Mouse (Mus musculus) CH12F3 (cell line): ENCODE results near the gene Sacm1l.

Source experiments
- in situ Hi-C: fragments of 300-500 bp; cut with MboI; formaldehyde crosslinking; loops from 2 replicates; pipeline ENCODE4 v1.14.3; 2020; ENCODE audit warnings: low sequenced_read_pairs

Gene Sacm1l

DNA sequence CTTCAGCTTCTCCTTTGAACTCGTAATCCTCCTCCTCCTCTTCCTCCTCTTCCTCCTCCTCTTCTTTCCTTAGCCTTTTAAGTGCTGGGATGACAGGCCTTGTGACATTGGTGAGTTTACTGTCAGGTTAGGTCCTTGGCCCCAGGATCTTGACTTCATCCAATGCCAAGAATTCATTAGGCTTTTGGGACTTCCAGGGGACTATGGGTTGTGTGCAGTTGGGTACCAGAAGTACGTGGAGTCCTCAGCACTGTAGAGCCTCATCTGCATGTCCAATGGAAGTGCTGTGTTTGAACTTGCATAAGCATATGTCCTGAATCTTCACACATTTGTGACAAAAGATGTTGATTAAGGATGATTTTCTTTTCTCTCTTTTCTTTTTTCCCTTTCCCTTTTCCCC lies 20.6 kb upstream of the Sacm1l start:
- in situ Hi-C loops = no loop called here

DNA sequence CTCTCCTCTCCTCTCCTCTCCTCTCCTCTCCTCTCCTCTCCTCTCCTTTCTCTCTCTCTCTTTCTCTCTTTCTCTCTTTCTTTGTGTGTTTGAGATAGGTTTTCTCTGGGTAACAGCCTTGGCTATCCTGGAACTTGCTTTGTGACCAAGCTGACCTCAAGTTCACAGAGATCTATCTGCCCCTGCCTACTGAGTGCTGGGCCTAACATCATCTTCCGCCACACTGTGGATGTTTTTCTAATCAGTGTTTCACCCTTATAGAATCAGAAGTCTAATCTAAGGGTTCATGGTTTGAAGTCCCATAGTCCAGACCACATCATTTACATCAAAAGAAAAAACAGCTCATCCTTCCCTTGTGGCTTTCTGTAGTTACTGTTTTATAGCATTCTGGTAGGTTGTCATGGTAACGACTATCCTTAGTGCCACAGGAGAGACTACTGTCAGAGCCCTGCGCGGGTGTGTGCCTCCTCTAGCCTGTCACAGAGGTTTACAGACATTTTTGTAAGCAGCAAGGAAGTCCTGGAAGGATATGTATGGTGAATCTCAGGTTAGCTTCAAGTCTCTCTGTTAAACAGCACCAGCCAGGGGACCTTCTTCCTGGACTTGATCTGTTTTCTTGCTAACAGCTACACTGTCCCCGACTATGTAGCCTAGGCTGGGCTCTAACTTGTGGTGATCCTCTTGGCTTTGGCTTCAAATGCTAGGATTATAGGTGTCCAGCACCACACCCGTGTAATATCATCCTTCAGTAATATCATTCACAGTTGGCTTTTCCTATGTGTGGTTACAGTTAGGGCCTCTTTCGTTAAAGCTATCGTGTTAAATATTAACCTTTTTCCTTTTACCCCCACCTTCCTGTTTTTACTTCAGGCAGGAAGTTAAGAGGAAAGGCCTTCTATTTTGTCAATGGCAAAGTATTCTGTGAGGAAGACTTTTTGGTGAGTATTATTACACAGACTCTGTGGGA lies 19.6 kb upstream of the Sacm1l start:
- in situ Hi-C loops = no loop called here

DNA sequence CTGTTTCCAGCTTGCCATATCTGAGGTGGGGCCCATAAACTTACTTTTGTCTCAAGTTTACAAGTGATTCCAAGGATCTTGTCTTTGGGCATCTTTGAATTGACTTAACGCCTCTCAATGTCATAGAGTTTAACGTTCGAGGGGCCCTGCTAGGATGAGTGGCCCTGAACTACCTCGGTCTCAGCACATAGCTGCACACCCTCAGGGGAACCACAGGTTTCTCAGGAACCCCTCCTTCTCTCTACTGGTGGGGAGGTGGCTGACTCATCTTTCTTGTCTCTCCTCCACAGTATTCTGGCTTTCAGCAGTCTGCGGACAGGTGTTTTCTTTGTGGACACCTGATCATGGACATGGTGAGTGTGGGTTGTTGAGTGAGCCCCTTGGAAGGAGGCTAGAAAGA lies 18.6 kb upstream of the Sacm1l start:
- in situ Hi-C loops = no loop called here

DNA sequence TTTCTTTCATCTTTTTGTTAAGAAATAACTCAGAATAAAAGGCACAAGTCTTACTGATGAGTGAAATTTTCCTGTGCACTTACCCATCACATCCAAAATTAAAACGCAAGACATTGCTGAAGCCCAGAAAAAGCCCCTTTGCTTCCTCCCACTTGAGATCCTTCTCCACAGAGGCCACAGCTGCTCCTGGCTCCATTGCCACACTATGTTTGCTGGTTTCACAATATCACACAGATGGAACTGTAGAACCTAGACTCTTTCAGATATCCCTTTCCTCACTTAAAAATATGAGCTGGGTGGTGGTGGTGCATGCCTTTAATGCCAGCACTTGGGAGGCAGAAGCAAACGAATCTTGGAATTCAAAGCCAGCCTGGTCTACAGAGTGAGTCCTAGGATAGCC lies 17.1 kb upstream of the Sacm1l start:
- in situ Hi-C loops = no loop called here

DNA sequence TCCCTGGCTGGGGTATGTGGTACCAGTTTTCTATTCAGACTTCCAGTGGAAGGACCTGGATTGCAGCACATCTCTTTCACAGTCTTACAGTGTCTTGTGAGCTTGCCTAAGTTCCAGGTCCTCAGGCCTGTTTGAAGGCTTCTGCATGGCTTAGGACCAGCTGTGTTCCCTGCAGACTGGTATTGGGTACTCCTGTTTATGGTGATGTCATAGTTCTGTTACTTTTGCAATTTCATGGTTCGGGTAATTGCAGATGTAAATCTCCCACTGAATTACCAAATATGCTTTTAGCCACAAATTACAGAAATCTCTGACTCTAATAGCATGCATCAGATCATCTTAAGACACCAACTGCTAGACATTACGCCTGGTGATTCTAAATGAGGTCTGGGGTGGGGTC lies 14.5 kb upstream of the Sacm1l start:
- in situ Hi-C loops = no loop called here

DNA sequence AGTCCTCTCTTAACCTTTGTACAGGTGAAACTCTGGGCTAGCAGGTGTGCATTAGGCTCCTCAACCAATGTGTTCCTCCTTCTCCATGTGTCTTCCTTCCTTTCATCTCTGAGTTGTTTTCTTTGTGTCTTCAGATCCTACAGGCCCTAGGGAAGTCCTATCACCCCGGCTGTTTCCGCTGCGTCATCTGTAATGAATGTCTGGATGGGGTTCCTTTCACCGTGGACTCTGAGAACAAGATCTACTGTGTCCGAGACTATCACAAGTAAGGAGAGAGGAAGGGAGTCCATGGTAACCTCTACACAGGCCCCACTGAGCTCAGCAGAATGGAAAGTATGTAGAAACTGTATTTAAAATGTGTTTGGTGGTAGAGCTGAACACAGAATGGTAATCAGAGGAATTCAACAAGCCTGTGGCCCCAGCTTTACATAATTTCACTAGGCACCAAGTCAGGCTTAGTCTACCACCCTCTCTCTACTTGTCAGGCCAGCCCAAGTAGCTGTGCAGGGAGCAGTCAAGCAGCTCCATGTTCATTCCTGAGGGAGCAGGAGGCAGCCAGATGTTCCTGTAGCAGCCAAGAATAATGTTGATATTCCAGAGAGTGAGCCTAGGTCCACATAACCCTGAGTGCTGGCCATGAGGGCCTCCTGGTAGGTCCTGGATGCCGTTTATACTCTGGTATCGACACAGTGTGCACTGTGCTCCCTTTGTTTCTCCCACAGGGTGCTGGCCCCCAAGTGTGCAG lies 12.7 kb upstream of the Sacm1l start:
- in situ Hi-C loops = no loop called here

DNA sequence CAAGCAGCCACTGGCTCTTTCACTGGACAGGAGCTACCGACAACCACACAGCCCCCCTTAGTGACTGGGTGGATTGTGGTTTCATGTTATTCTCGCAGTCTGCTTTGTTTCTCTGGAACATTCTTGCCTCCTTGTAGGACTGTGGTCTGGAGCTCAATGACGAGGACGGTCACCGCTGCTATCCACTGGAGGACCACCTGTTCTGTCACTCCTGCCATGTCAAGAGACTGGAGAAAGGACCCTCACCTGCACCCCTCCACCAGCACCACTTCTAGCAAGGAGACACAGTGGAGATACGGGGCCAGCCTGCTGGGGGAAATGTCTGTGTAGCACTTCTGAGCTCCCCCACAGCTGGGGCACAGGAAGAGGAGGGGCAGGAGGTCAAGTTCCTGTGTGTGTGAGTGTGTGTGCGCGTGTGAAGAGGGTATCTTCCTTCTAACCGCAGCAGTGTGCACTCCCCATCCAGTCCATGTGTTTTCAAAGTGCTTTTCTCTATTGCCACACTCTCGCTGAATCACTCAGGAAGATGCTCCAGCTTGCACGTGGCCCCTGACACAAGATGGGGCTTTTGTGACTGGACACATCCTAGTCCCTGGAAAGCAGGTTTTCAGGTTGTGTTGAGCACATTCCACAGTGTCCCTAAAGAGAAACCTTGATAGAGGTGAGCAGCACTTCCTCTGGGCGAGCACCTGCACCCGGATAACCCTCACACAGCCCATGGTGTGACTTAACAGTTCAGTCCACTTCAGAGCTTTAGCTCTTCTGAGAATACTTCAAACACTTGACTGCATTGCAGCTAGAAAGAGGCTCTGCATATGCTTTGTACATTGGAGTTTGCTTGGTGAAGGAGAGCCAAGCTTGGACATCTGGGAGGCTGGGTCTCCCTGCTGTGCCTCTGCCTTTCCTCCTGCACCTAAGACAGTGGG lies 10.3 kb upstream of the Sacm1l start:
- in situ Hi-C loops = no loop called here

DNA sequence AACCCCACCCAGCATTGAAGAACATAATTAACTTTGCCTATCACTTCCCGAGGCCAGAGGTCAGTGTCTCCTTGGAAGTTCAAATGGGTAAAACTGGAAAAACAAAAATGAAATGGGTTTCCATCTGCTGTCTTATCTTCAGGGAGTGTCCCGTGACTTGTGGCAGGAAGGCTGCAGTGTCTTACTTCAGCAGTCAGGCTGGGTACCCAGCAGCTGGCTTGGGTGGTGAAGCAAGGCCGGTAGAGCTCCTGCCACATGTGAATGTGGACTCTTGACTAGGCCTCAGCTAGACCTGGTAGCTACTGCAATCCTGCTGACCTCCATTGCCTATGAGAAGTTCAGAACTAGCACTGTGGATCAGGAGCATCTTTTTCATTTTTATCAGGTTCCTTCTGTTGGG lies 8.8 kb upstream of the Sacm1l start:
- in situ Hi-C loops = loop anchor here (5.0 kb wide), 1 partner anchor 68 kb away; no protein-coding TSS in a partner anchor

DNA sequence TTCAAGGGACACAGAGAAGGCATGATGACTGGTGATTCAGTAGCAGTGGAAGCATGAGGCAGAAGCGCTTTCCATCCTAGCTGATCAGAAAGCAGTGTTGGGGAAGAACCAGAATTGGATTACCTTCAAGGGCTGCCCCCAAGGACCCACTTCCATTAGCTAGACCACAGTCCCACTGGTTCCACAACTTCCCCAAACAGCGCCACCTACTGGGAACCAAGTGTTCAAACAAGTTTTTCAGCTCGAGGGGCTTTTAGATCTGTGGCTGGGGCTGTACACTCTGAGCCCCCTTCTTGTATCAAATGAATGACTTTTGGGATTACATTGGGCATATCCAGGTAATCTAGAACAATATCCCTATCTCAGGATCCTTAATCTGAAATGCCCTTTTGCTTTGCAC lies 5.9 kb upstream of the Sacm1l start:
- in situ Hi-C loops = loop anchor here (5.0 kb wide), 1 partner anchor 71 kb away; no protein-coding TSS in a partner anchor

DNA sequence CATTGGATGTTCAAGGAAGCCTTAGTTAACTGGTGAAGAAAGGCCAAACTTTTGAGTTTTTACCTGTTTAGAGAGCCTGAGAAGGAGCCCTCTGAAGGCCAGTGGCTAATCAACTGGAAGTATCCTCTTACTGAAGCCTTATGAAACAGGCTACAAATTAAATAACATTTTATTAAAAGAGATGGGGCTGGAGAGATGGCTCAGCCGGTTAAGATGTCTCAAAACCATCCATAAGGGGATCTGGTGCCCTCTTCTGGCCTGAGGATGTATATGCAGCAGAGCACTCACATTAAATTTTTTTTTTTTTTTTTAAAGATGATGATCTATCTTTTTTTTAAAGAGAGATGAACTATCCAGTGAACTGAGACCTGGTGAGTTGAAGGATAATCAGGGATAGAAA lies 4.5 kb upstream of the Sacm1l start:
- in situ Hi-C loops = no loop called here

DNA sequence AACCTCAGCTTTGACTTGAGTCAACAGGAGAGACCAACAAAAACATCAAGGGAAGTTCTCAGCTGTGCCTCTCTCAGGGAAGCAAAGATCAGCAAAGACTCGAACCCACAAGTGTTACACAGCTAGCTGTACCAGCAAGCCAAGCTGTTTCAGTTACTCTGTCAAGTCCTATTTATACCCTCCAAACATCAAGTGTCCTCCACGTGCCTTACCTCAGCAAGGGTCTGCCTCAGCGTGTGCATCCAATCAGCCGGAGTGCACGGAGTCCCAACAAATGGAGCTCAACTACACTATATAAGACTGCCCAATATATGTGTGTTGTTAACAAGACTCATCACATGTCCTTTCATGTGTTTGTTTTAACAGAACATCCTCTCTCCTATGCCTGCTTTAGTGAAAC lies 3.1 kb upstream of the Sacm1l start:
- in situ Hi-C loops = no loop called here

DNA sequence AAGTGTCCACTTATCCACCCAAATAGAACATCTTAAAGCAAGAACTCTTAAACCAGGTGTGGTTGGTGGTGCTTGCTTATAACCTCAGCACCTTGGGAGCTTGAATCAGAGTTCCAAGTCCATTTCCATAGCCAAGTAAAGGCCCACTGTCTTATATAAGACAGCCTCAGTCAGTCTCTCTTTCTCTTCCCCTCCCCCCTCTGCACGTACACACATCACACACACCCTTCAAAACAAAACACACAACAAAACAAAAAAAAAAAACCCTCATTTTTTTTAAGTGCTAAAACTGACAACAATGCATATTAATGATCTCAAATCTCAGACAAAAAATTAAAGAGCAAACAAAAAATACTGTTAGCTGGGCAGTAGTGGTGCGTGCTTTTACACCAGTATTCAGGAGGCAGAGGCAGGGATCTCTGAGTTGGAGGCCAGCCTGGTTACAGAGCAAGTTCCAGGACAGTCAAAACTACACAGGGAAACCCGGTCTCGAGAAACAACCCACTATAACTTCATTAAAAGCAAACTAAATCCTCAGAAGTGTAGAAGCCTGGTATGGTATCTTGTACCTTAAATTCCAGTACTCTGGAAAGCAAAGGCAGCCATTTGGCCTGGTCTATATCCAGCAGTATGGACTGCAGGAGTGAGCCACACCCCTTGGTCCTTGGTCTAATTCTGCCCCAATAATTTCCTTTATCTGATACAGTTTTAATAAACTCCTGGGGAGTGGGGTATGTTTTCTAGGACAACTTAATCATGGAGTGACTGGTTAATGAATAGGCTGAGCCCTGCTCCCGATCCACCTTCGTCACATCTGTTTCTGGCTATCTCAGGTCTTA lies 1.3 kb upstream of the Sacm1l start:
- in situ Hi-C loops = no loop called here

DNA sequence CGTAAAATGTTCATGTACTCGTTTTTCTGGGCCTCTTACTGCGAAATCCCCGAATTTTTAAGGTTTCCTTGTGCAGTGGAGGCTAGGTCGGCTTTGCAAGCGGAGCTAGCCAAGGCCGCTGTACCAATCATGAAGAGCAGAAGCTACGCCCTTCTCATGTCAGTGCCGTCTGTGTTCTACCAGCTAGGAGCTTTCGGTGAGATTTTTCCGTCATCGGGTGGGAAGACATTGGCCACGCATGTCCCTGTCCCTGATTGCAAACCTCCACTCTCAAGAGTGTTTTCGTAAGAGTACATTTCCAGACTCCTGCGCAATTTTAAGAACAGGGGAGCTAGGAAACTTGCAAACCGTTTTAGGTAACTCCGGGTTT lies 648 bp upstream of the Sacm1l start:
- in situ Hi-C loops = no loop called here

DNA sequence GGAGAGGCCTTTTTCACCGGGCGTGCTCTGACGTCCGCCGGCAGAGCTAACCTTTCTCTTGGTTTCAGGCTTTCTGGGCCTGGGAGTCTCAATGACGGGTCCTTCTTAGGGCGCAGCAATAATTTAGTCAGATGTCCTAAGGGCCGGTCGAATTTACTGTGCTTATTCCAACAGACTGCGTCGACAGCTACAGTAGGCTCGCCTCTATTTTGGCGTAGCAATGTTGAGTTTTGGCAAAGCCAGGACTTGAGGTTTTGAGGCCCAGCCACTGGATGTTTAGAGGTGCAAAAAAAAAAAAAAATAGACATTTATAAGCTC lies 558 bp downstream of the Sacm1l start:
- in situ Hi-C loops = no loop called here

DNA sequence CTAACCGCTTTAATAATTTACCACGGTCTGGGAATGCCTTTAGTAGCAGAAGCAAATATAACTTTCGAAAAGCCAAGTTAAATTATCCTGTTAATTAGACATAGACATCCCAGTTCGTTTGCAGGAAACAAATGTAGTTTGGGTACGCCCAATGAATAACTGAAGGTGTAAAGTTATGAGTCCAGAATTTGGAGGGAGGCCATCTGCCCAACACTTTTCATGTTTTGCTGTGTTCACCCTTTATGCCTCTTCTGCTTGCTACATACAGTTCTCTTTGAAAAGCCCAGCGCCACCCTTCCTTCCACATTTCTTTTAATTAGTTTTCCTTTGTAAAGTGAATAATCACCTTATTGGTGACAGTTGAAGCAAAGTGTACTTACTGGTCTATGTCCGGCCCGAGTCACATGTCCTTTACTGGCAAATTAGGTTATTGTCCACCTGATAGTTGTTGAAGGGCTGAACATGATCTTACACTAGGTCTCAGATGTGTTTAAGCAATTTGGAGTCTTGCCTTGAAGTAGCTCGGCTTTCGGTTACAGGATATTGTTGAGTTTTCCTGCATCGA lies 1.1 kb downstream of the Sacm1l start:
- in situ Hi-C loops = no loop called here

DNA sequence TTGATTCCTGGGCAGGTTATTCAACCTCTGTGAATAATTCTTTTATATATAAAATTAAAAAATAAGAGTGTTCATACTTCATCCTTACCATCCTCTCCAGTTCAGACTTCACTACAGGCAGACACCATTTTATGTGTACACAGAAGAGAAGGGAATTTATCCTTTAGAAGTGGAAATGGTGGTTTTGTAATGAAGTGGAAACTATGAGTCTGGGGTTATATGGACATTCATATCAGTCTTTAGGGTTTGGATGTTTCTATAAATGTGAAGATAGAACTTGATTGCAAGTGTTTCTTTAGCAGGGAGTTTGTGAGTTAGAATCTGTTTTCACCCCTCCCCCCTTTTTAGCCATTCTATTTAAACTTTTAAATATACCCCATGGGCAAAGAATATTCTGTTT lies 1.7 kb downstream of the Sacm1l start:
- in situ Hi-C loops = no loop called here

DNA sequence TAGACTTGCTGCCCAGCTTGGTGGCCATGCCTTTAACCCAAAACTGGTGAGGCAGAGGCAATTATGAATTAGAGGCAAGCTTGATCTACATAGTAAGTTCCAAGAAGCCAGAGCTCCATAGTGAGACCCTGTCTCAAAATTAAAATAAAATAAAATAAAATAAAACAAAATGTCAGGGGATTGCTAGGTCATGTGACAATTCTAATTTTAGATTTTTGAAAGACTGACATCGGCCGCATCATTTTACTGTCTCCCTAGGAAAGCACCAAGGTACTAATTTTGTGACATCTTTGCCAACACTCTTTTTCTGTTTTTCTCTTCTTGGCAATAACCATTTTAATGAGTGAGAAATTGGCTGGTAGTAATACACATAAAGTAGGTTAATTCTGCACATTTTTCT lies 7.1 kb downstream of the Sacm1l start:
- in situ Hi-C loops = no loop called here

DNA sequence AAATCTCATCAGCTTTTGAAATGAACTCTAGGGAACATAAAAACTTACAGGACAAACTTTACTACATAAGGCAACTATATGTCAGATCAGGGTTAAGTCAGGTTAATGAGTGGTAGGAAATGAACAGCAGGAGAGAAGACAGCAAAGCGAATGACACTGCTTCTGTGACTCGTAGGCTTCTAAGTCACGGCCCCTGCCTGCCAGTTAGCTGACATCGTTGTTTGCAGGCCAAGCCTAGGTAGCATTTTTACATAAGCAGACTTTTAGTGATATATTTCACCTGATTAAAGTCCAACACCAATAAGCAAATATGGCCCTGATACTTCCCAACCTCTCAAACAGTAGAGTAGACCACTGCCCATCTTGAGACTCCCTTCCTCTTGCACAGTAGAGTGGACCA lies 8.6 kb downstream of the Sacm1l start:
- in situ Hi-C loops = no loop called here

DNA sequence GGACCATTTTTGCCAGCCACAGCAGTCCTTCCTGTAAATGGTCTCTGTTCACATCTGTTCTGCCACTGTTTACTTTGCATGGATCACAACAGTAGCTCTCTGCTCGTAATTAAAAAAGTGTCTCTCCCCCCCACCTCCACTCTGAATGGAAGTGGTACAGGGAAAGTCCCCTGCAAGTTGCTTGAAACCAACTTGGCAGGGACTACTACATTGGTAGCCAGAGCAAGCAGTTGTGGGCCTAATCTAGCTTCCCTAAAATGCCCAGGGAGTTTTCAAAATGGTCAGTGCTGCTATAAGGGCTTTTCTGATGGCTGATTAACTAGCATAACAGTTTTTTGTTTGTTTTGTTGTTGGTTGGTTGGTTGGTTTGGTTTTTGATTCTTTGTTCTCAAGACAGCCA lies 9.5 kb downstream of the Sacm1l start:
- in situ Hi-C loops = no loop called here

DNA sequence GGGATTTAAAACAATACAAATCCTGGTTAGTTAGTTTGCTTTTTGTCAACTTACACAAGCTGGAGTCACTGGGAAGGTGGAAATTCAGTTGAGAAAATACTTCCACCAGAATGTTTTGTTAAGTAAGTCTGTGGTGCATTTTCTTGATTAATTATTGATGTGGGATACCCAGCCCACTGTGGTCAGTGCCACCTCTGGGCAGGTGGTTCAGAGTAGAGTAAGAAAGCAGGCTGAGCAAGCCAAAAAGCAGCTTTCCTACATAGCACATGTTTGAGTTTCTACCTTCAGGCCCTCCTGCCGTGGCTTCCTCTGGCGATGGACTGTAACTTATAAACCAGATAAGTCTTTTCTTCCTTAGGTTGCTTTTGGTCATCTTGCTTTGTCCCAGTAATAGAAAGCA lies 10.3 kb downstream of the Sacm1l start:
- in situ Hi-C loops = no loop called here
